14 mouse cellular contexts compared by ENCODE assay signal in genomic region chr6:93729702-93730101, GRCm38 (mm10).
DNase-seq lines count a peak whose midpoint lies in the region; ATAC-seq and TF ChIP-seq lines count a peak whose summit lies in the region.
"Had no signal": no experiment of that assay in that cellular context is flagged by ENCODE, and none has a peak within 500 bp of the region (broad histone marks: within the 10 kb centered on the region; RNA-seq: fewer than 3 reads in every experiment).

No protein-coding gene starts in this region.

- peak; percentile 51 for TF ChIP-seq CTCF in left cerebral cortex, adult 2 months (IDR thresholded peaks at IDR 0.05)

- H3K4me1 ChIP-seq in forebrain, embryonic 14.5 days (ENCODE audit: control insufficient read depth, insufficient read depth, low read length) = no peaks in the 10 kb centered on the region
- H3K4me1 ChIP-seq in forebrain, embryonic 10.5 days = peaks cover 34% of the 10 kb centered on the region

- WGBS in forebrain, embryonic 14.5 days = 74% methylated on average over 8 of the region's 8 CpGs
- WGBS in forebrain, embryonic 10.5 days = 74% methylated on average over 8 of the region's 8 CpGs

- 0 out of 2 replicates have a peak, but pooled peaks cover 5% of the 10 kb centered on the region for H3K36me3 ChIP-seq in forebrain, embryonic 14.5 days (ENCODE audit: control insufficient read depth, insufficient read depth, low read length)
- peaks cover 13% of the 10 kb centered on the region for H3K36me3 ChIP-seq in forebrain, embryonic 10.5 days (replicated peaks)
- H3K36me3 ChIP-seq: heart, embryonic 12.5 days had no signal

- peak; percentile 35 for DNase-seq in forebrain, embryonic 14.5 days (ENCODE audit: low spot score)
- no peak for DNase-seq in forebrain, embryonic 10.5 days (ENCODE audit: extremely low spot score, low spot score)
- no peak for DNase-seq in left cerebral cortex, adult 2 months (ENCODE audit: extremely low spot score in 1 of 2, low spot score in 2 of 2)
- no peak for DNase-seq in left cerebral cortex, adult 11 months (ENCODE audit: low spot score)
- peak; percentile 9 for DNase-seq in 416B (ENCODE audit: low read depth)
- DNase-seq in embryo, embryonic 10.5 days (ENCODE audit: low spot score) = peak; percentile 65
- DNase-seq in B cell, adult 2 months = no peak
- DNase-seq in left cerebral cortex, adult 18-20 months (ENCODE audit: low spot score in 2 of 2) = no peak
- DNase-seq: cerebellum, adult 9-11 months; kidney, adult 9 months; right cerebral cortex, postnatal 4 days; thymus, adult 2 months had no signal

- no peak overlapping the region for H3K4me3 ChIP-seq in forebrain, embryonic 14.5 days (ENCODE audit: low read depth, low read length)
- H3K4me3 ChIP-seq in forebrain, embryonic 10.5 days = no peak overlapping the region
- no peak overlapping the region for H3K4me3 ChIP-seq in left cerebral cortex, adult 2 months
- H3K4me3 ChIP-seq: heart, embryonic 12.5 days had no signal

- H3K9ac ChIP-seq in forebrain, embryonic 14.5 days (ENCODE audit: low read length) = no peak overlapping the region
- H3K9ac ChIP-seq: heart, embryonic 12.5 days had no signal

- no peaks in the 10 kb centered on the region for H3K27me3 ChIP-seq in forebrain, embryonic 14.5 days (replicated peaks; ENCODE audit: control insufficient read depth, insufficient read depth, low read length)
- no peaks in the 10 kb centered on the region for H3K27me3 ChIP-seq in forebrain, embryonic 10.5 days (ENCODE audit: poor library complexity, severe bottlenecking)
- H3K27me3 ChIP-seq: heart, embryonic 12.5 days had no signal

- no peak for ATAC-seq in forebrain, embryonic 14.5 days
- ATAC-seq: activated CD4-positive, CD25-positive, alpha-beta regulatory T cell, adult 4 months had no signal

- no peaks in the 10 kb centered on the region for H3K9me3 ChIP-seq in forebrain, embryonic 14.5 days (replicated peaks; ENCODE audit: control insufficient read depth, low read length)
- no peaks in the 10 kb centered on the region for H3K9me3 ChIP-seq in forebrain, embryonic 10.5 days
- H3K9me3 ChIP-seq: heart, embryonic 12.5 days had no signal

- intact Hi-C loops in left cerebral cortex, adult 2 months (cut with DNase I) = no loop called here

- H3K4me2 ChIP-seq in forebrain, embryonic 14.5 days (ENCODE audit: low read length) = no peak overlapping the region
- H3K4me2 ChIP-seq: heart, embryonic 12.5 days had no signal

- no peak overlapping the region for H3K27ac ChIP-seq in forebrain, embryonic 14.5 days (ENCODE audit: low read depth, low read length)
- H3K27ac ChIP-seq in forebrain, embryonic 10.5 days = no peak overlapping the region
- no peak overlapping the region for H3K27ac ChIP-seq in left cerebral cortex, adult 2 months

Comparison
In these comparisons a context has a peak if more than half of its experiments do, and no peak if none do; other contexts are left out.
1. DNase-seq: peak in forebrain, embryonic 14.5 days (single experiment), 416B (single experiment) and embryo, embryonic 10.5 days (single experiment); none in forebrain, embryonic 10.5 days (single experiment), left cerebral cortex, adult 2 months (0 of 2), left cerebral cortex, adult 11 months (single experiment), B cell, adult 2 months (0 of 2) and left cerebral cortex, adult 18-20 months (0 of 2).